Mouse (Mus musculus) lung, postnatal 14 days (tissue): ENCODE data around the gene Opa1.

Experiments used
- DNase-seq: peaks from one replicate; pipeline ENCODE4 v3.0.0; 2021

Opa1 gene

DNA sequence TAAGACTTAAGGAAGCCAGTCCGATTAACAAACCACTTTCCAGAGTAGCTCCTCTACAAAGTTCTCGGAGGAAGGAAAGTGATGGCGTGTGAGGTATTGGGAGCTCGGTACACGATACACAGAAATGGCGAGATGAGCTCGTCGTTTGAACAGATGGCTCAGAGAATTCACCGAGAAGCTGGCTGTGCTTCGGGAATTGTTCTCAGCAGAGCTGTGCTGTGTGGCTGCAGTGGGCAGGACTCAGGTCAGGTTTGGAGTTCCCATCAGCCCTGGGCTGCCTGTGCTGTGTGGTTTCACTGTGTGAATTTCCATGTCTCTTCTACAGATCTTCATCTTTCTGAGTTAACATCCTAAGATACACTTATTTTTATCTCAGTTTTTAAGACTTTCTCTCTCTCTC, 77.8 kb downstream of the Opa1 start:
- DNase-seq: no peak

DNA sequence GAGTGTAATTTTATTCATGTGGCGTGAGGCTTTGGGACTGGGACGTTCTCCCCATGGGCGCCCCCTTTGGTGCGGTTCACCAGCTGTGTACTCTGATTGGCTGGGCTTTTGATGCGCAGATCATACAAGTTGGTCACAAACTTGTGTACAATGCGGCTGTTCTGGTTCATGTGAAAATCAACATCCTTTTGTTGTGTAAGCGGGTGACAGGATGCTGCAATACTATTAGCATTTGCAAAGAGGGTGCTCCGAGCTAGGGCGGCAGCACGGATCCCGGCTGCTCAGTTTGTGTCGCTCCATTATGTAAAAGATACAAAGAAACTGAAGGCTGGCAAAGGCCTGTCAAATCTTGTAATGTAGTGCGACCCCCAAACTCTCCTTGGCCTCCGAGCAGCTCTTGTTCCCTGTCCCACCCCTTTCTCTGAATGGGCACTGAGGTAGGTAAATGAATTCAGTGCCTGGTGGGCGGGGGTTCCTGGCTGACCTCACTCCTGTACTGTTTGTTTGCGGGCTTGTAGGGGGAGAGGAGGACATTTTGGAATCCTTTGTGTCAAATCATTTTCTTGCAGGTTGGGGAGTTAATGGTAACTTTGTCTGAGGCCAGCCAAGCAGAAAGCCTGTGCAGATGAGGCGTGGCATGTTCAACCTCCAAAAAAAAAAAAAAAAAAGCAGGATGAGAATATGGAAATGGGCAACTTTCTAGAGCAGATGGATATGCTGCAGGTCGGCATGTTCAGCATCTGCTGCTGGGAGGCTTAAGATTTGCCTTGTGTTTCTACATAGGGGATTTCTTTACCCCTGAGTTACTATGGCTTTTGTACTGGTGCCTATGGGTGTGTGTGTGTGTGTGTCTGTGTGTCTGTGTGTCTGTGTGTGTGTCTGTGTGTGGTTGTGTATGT, 78.8 kb downstream of the Opa1 start:
- peak; percentile 12 for DNase-seq

DNA sequence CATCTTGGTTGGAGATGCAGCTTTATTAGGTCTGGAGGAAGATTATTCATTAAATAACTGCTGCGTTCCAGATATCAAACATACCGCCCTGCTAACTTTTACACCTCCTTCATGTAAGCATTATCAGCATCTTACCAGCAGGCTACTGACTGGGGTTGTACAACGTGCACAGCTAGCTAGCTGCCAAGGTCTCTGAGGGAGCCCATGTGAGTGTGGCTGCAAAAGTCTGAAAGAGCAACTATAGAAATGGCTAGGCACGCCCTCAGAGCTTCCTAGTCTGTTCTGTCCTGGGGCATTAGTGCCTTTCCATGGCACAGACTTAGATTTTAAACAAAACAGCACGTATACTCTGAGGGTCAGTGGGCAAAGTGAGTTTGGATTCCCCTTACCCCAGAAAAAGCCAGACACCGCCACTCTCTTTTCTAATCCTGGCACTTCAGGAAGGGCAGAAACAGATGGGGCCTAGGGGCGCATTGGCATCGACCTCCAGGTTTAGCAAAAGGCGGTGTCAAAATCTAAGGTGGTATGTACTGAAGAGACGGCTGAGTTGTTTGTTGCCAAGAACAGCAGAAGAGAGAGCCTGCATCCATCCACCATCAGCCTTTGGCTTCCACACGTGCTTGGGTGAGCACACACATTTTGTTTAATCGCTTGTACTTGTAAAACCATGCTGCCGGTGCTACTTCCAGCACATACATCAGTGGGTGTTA, 80.1 kb downstream of the Opa1 start:
- no peak for DNase-seq

DNA sequence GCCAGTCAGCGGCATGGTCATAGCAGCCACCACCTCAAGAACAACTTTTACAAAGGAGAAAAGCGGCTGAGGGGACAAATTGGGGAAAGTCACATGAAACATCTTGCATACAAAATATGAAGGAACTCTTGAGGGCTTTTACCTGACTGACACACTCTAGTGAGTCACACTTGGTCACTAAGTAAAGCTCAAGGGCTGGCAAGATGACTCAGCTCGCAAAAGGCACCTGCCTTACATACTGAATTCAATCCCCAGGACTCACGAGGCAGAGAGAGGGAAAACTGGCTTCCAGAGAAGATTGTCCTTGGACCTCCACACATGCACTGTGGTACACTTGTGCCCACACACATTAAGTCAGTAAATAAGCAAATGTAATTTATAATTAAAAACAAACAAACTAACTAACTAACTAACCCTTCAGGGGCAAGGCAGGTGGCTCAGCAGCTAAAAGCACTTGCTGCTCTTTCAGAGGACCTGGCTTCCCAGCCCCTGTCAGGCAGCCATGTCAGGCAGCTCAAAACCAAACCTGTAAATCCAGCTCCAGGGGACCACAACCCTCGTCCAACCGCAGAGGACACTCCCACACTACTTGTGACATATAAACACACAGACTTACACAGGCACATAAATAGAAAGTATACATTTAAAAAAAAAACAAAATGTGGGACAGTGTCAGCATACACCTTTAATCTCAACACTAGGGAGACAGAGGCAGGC, 84.1 kb downstream of the Opa1 start:
- DNase-seq: no peak

DNA sequence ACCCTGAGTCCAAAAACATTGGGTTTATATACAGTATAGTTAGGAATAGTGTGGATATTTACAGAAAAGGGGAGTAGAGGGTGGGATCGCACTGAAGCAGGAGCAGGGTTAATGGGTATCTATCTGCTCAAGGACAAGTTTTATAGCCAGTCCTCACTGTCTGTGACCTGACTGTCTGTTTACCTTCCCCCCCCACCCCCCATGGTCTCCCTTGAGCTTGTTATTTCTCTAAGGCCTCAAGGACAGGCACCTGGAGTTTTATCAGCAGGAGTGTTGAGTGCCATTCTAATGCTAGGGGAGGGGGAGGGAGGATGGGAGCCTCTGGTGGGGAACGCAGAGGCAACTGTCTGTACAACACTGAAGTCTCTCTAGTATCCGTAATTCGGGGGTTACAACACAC, 85.3 kb downstream of the Opa1 start:
- no peak for DNase-seq

DNA sequence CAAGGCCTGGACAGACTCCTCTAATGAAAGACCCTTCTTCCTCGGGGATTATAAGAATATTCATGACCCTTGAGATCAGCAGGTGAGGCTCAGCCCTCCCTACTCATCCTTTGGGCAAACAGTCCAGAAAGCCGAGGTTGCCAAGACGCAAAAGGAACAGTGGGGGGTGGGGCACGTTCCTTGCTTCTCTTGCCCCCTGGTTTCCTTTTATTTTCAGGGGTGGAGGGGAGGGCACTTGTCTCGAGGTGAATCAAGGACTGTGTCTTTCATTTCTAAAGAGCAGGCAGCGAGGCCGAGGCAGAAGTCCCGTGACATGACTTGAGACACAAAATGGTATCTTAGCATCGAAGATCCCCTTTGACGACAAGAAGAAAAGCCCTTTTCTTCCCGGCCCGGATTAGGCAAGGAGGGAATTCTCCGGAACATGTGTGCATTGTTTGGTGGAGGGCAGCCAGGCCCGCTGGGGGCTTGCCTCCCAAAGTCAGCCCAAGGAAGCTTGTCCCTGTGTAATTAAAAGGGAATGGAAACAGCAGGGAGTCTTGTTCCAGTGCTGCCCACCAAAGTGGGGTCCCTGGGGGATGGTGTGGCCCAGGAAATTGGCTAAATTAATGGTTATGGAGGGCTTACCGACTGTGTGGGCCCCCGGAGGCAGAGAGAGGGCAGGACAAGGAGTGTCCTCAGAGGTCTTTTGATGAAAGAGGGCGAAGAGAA, 88.0 kb downstream of the Opa1 start:
- no peak for DNase-seq

DNA sequence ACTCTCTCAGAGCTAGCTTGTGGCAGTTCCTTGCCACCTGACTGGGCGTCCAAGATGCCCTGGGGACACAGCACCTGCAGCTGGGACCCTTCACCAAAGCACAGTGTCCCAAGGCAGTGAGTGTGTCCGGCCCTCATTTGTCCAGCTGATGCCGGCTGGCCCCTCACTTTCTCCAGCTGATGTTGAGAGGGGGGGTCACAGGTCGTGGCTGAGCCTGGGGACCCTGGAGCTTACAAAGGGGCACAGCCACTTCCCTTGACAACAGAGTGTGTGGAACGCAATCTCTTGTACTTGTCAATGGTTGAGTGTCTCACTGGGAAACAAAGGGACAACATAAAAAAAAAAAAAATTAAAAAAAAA, 88.5 kb downstream of the Opa1 start:
- DNase-seq: no peak

DNA sequence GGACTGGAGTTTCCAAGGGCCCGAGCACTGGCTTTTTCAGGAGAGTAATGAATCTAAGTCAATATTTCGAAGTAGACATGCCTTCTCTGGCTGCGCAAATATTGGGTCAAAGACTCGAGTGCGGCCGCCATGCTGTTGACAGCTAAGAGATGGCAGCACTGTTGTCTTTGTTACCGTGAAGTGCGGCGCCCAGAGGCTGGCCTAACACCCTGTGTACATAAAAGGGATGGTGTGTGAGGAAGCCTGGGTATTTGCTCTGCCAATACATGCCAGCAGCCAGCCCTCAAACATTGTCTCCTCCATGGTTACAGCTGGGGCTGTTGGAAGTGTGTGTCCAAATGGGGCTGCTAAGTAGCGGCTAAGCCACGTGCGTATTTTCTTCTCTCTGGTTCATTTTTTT, 89.3 kb downstream of the Opa1 start:
- DNase-seq: no peak

DNA sequence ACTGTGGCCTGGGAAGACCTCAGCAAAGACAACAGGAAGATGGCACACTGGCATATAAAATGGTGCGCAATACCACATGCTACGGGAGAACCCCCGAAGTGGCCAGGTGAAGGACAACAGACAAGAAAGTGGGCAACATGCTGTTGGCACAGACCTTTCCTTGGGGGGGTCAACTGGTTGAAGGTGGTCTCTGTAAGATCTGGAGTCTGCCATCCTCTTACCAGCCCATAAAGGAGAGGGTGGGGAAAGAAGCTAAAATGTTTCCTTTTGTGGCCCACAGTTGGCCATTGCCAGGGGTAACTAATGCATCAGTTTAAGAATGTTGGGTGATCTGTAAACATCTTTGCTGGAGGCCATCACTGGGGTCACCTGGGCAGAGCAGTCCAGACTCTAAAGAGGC, 91.7 kb downstream of the Opa1 start:
- DNase-seq: no peak

DNA sequence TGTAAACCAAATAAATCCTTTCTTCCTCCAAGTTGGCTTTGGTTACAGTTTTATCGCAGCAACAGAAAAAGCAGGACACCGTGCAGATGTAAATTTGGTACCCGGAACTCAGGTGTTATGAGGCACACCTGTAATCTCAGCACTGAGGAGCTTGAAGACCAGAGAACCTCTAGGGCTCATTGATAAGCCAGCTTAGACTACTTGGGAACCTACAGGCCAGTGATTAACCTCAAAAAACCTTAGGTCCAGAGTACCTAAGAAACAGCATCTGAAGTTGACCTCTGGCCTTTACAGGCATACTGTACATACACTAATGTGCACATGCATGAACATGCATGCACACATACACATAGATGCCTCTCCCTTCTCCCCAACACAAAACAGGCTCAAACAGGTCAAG, 94.1 kb downstream of the Opa1 start:
- no peak for DNase-seq

DNA sequence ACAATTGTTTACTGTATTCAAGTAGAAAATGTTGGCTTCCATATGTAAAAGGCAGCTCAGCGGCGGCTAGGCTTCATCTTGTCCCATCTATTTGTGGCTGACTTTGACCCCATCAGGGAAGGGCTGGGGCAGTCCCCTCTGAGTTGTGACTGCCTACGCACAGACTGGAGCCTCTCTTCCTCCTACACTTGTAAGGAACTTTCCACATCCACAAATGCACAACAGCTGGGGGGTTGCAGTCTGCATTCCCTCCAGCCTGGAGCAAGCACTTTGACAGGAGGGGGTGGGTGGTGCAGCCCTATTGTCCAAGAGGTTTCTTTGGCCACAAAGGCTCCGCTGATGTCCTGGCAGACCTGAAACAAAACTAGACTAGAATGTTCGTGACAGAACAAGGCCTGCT, 100.5 kb downstream of the Opa1 start:
- no peak for DNase-seq

DNA sequence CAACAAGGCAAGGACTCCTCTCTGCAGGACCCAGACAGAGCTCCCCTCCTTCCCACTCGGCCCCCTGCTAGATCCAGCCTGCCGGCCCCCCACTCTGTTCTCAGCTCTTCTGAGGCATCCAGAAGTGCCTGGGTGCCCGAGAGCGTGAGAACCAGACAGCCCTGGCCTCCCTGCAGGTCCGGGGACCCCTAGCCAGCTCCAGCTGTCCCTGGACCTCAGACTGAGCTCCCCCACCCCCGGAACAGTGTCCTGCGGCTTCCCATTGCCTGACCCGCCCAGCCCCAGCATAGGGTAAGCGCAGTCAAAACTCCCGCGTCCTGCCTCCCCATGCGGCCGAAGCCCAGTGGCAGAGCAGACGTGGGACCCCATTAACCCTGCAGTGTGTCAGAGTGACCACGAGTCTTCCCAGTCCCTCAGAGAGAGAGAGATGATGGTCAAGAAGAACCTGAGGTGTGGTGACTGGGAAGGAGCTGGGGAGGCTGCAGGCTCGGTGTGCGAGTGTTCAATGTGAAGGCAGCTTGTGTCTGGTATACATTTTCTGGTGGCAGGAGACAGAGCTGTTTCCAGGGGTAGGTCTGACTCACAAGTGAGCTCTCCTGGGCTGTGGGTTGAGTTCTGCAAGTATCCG, 101.5 kb downstream of the Opa1 start:
- DNase-seq: no peak

DNA sequence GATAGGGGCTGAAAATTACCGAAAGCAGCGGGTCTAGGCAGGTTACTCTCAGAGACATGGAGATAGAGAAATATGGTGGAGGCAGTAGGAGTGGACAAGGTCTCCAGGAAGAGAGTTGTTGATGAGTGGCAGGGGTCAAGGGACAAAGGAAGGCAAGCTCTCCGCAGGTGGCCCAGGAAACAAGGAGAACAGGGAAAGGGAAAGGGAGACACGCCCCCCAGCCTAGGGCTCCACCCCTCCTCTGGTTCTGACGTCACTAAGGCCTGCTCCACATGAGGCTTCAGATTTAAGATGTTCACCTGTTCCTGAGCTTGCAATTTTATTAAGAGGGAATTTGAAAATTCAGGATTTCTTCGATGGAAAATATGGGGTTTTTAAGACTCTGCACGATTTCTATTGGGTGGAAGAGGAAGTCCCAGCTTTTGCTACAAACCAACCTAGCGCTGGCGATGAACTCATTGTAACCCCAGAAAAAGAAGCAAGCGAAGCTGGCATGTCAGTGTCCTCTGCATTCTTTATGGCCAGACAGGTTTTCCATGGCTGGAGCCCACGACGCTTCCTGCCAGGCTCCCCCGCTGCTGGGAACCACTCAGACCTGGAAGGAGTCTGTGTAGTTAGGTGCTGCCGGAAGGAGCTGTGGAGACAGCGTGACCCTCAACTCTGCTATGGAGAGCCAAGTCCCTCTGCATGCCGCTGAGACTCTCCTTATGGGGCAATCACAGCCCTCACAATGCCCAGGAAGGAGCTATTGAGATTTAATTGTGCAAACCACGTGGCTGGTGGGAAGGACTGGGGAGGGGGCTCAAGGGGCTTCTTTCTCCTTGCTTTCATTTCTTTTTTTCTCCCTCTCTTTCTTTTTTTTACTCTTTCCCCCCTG, 103.7 kb downstream of the Opa1 start:
- DNase-seq: no peak

DNA sequence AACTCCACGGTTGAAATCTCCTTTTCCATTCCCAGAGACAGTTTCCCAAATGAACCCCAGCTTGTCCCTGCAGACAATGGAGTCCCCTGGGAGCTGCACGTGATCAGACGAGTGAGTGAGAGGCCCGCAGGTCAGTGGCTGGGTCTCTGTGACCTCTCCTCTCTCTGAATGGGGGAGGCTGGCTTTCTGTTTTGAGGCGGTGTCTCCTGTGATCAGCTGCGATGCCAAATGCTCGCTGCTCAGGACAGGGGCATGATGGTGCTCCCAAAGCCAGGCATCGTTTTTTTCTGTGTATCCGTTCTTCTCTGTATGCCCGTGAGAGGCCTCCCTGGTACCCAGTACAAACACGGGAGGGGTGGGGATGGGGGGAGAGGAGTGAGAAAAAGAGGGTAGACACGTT, 104.4 kb downstream of the Opa1 start:
- no peak for DNase-seq

DNA sequence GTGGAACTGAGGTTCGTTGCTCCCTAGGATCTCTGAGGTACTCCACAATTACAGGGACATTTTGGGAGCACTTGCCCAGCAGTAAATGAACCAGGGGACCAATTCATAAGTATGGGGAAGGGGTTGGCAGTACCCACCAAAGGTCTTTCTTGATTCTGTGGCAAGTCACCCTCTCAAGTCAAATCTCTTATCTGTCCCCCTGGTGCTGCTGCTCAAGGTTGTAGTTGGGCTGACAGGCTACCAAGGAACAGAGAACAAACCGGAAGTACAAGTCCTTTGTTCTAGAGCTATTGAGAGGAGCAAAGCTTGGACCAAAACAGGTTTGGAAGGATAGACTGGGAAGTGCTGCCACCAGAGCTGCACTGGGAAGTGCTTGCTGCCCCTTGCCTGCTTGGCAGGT, 105.0 kb downstream of the Opa1 start:
- no peak for DNase-seq

DNA sequence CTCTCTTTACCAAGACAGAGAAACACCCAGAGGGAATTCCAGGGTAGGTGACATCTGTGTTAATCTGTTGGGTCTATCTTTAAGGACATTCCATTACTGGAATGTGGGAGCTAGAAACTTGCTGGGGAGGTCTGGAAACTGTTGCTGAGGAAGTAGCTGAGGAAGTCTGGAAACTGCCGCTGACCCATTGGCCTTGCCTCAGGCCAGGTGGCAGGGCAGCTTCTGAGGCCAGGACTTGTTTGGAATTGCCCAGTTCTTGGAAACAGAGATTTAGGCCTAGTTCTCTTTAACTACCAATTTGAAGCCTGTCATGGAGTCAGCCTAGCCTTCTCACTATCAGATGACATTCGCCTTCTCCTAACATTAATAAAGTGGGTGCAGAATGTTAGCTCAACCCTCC, 105.5 kb downstream of the Opa1 start:
- no peak for DNase-seq

DNA sequence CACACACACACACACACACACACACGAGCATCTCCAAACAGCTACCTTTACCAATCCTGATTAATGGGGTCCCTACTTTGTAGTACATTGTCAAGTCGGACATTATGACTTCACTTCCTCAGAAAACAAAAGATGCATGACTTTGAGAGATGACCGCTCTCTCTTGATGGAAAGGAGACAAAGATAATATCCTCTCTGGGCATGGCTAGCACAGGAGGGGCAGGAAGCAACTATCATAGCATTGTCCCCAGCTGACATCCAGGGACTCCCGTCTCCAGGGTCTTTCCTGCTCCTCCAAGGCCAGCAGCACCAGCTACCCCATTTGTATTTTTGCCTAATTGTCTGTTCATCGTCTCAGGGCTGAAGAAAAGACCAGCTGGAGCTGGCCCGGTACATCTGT, 107.0 kb downstream of the Opa1 start:
- DNase-seq: no peak

DNA sequence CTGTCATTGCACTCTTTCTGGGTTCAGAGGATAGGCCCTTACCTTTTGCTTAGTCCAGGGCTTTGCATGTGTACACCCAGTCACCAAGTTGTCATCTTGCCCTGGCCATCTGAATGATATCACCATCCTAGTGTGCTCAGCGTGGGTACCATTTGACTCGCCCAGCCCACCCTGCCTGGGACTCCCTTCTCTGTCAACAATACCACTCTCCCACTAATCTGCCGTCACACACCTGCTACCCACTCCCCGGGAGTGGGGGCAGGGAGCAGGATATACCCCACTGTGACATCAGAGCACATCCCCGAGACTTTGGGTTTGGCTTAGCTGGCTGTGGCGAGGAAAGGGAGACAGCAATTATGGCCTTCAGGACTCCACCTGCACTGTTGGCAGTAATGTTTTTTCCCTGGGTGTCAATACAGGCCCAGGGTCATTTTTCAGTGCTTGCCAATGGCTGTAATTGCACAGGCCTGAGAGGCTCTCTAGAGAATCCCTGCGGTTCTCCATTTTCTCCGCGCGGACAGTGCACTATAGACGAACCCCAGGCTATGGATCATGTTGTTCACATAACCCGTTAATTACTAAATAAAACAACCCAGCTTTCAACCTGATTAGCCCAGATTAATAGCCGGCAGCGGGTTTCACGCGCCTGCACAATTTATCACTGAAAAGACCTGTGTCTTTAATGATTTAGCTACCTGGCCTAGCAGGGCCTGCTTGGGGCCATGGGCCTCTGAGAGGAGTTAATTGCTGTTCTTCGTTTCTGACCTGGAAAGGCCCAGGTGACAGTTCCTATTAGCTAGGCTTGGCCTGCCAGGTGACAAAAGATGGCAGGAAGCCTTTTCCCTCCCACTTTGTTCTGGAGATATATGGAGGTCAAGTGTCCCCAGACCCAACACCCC, 109.1 kb downstream of the Opa1 start:
- DNase-seq: no peak

DNA sequence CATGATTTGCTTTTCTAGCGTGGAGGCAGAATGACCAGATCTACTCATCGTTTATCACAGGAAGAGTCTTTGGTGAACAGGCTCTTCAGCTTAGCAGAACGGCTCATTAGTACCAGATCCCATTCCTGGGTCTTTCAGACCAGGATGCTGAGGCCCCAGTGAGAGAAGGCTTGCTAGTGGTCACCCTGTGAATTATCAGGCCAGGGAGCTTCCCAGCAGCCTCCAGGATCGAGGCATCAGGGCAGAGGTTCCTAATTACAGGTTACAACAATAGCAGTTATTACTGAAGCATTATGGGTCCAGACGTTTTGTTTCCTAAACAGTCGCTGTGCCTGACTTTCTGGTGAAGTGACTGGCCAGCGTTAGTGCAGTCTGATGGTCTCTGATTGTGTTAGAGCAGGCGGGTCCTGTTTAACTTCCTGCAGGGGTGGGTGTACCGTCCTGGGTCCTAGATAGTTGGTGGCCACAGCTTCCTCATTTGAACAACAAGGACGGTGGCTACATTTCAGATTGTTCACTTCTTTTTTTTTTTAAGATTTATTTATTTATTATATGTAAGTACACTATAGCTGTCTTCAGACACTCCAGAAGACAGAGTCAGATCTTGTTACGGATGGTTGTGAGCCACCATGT, 110.2 kb downstream of the Opa1 start:
- no peak for DNase-seq

DNA sequence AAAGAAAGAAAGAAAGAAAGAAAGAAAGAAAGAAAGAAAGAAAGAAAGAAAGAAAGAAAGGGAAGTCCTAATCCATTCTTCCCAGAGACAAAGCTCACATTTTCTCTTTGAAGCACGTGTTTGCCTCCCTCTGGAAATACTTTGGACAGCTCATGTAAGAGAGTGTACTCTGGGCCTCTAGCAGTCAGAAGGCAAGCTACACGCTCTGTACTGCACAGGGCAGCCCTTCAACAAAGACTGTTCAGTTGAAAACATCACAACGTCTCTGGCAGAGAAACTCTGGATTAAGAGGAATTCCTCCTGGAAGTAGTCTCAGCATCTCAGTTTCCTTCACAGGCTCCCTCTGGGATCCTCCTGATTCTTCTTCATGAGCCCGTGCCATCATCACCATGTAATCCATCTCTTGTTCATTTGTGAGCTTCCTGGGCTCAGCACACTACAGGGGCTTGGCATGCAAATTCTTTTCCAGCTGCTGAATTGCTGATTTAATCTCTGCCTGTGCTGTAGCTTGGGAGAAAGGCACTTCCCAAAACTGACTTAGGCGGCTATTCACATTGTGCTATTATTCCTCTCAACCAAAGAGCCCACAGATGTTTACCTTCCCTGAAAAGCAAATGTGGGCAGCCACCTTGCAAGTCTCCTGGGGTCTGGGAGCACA, 114.0 kb downstream of the Opa1 start:
- DNase-seq: no peak
